Mouse (Mus musculus): ENCODE measurements at regions not wholly inside any gene's neighbourhood (a gene's known extent, or its start where the extent isn't known, plus 50 kb on each side); places are given as distances from the start of the nearest gene placed in this dataset.
A peak's percentile ranks its signal among the peaks of the same experiment; 100 is the strongest.

DNA sequence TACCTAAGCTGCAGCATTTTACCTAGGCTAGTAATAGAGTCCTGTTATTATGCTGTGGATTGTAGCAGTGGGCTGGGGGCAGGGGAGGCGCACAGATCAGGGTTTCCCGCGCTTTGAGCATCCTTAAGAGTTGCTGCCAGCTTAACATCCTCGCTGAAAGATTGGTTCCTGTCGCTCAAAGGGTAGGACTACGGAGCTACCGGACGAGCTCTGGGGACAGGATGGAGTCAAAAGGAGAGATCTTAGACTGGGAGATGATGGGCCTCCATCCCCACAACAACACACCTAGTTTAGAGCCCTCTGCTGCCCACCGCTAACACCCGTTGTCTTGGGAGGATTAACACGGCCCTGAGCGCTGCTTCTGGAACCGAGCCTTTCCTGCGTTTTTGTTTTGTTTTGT lies 157.9 kb upstream of the Cypt12 start:
- Histone ChIP-seq H3K4me2 (peak overlapping the region; percentile 95), H3K9me3 (no peaks in the 10 kb centered on the region), H3K9ac (peak overlapping the region; percentile 93), H3K27ac (peak overlapping the region; percentile 99), H3K4me1 (peaks cover 36% of the 10 kb centered on the region), H3K36me3 (replicated peaks) (peaks cover 2% of the 10 kb centered on the region), H3K4me3 (replicated peaks) (peak overlapping the region; percentile 61), H3K27me3 (no peaks in the 10 kb centered on the region)
- no peak for ATAC-seq (ENCODE audit: low FRiP score)
- 0% methylated on average over 14 of the region's 14 CpGs for WGBS

DNA sequence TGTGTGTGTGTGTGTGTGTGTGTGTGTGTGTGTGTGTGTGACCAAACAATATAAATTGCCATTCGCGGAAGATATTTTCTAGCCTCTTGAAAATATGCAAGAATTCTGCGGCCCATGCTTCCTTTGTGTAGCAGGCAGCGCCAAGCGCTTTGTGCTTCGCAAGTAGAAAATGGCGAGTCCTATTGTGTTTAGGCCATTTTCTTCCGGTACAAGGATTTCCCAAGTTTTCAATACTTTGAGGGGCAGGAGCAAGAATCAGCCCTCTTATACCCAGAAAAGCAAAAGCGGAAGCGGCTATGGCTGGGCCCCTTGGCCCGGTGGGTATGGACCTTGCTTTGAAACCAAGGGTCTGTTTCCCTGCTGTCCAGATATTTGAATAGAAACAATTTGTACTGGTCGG lies 157.4 kb upstream of the Cypt12 start:
- H3K4me1 ChIP-seq: peaks cover 36% of the 10 kb centered on the region
- WGBS: under 1% methylated on average over 12 of the region's 12 CpGs

DNA sequence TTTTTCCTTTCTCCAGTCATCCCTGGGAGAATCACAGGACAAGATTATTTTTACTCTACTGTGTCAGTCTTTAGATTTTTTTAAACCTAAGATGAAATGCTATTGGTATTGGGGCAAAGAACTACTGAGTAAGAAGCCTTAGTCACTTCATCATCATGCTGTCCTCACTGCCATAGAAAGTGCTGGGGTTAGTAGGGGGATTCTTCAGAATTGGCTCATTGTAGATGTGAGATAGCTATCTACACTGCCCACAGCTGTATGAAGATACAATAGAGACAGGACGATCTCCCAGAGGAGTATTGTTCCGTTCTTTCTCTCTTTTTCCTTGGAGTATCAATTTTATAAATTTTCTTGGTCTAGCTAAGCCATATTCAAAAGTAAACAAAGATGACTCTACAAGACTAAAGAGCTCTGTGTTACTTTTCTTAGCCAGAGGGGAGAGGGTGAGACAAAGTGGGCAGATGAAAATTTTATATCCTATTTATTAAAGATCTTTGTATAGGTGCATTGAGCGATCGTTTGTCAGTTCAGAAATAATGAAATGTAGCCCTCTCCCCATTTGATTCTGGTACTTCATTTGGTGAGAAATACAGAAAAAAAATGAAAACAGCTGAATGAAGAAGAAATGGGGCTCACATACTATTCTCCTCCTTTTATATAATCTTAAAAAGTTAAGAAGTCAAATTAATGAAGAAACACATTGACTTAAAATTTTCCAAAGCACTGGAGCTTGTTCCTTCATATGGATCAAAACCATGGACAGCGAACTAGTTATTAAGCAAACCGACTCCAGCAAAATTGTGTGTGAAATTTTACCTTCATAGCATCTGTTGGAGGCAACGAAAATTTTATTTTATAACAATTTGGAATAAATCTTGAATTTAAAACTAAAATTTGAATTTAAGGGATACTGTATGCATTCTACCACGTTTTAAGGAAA lies 156.6 kb upstream of the Cypt12 start:
- no peaks in the 10 kb centered on the region for H3K27me3 ChIP-seq
- ATAC-seq (ENCODE audit: low FRiP score): no peak

More for the DNA sequence above, 157.4 kb upstream of the Cypt12 start:
- H3K9ac ChIP-seq: peak overlapping the region; percentile 93
- peak overlapping the region; percentile 61 for H3K4me3 ChIP-seq (replicated peaks)
- peaks cover 6% of the 10 kb centered on the region for H3K36me3 ChIP-seq (replicated peaks)
- no peaks in the 10 kb centered on the region for H3K27me3 ChIP-seq
- no peak for ATAC-seq (ENCODE audit: low FRiP score)
- no peaks in the 10 kb centered on the region for H3K9me3 ChIP-seq
- H3K27ac ChIP-seq: peak overlapping the region; percentile 99
- peak overlapping the region; percentile 95 for H3K4me2 ChIP-seq

DNA sequence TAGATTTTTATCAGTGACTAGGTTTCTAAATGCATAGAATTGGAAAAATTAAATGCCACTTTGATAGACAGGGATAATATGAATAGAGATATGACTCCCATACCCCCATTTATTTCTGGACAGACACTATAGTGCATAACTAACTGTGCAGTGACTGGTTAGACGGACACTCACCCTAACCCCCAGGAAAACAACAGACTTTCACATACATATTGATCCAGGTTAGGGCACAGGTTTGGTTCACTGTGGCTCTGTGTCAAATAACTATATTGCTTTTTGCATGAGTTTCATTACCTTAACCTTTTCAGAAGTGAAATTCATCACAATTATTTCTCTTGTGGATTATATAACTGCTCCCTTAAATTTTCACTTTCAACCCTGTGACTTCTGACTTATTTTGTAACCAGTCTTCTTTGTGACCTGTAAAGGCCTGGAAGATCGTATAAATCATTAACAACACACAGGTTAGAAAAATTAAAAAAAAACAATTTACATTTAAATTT lies 155.6 kb upstream of the Cypt12 start:
- peak overlapping the region; percentile 86 for H3K4me2 ChIP-seq
- WGBS: 22% methylated on average over 2 of the region's 2 CpGs
- no peaks in the 10 kb centered on the region for H3K9me3 ChIP-seq
- peaks cover 9% of the 10 kb centered on the region for H3K36me3 ChIP-seq (replicated peaks)
- H3K27me3 ChIP-seq: no peaks in the 10 kb centered on the region
- H3K27ac ChIP-seq: peak overlapping the region; percentile 98
- H3K4me1 ChIP-seq: peaks cover 30% of the 10 kb centered on the region
- peak overlapping the region; percentile 68 for H3K4me3 ChIP-seq (replicated peaks)
- H3K9ac ChIP-seq: peak overlapping the region; percentile 95
- no peak for ATAC-seq (ENCODE audit: low FRiP score)

More for the DNA sequence above, 156.6 kb upstream of the Cypt12 start:
- Histone ChIP-seq H3K9ac (peak overlapping the region; percentile 93), H3K4me3 (replicated peaks) (peak overlapping the region; percentile 61), H3K4me2 (peak overlapping the region; percentile 95), H3K36me3 (replicated peaks) (peaks cover 9% of the 10 kb centered on the region), H3K4me1 (peaks cover 36% of the 10 kb centered on the region), H3K9me3 (no peaks in the 10 kb centered on the region), H3K27ac (peak overlapping the region; percentile 99)
- WGBS: 10% methylated on average over 8 of the region's 8 CpGs

DNA sequence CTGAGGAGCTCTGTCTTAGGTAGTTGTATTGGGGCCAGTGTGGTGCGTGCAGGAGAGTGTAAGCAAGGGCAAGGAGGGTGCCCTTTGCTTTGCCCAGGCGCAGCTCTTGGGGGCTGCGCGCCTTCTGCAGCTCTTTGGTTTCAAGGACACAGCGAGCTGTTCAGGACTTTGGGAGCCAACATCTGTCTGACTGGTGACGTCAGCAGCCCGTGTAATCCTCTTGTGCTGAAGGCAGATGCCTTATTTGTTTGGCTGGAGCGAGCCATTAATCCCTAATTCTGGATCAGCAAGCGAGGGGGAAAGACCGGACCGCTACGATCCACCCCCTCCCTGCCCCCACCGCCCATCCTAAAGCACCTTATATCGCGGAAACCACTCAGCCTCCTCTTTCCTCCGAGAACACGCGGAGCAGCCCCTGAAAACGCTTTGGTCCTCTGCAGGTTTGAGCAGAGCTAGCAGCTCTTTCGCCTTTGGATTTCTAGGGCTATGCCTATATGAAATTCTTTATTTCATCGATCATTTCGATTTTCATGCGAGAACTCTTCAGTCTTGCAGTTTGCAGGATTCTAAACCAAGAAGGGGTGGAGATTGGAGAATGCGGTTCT lies 154.5 kb upstream of the Cypt12 start:
- 1% methylated on average over 24 of the region's 24 CpGs for WGBS
- H3K27me3 ChIP-seq: no peaks in the 10 kb centered on the region

GRCm38 (mm10) chr3:17794251-17795061 lies 153.8 kb upstream of the Cypt12 start:
- ATAC-seq (ENCODE audit: low FRiP score): no peak
- Histone ChIP-seq H3K36me3 (replicated peaks) (peaks cover 9% of the 10 kb centered on the region), H3K9ac (peak overlapping the region; percentile 95), H3K4me3 (replicated peaks) (peak overlapping the region; percentile 68), H3K9me3 (no peaks in the 10 kb centered on the region), H3K27ac (peak overlapping the region; percentile 98), H3K27me3 (no peaks in the 10 kb centered on the region), H3K4me2 (peak overlapping the region; percentile 86), H3K4me1 (peaks cover 20% of the 10 kb centered on the region)
- under 1% methylated on average over 46 of the region's 46 CpGs for WGBS

More for the DNA sequence above, 154.5 kb upstream of the Cypt12 start:
- peak; percentile 63 for ATAC-seq (ENCODE audit: low FRiP score)
- Histone ChIP-seq H3K9me3 (no peaks in the 10 kb centered on the region), H3K4me2 (peak overlapping the region; percentile 86), H3K4me3 (replicated peaks) (peak overlapping the region; percentile 68), H3K36me3 (replicated peaks) (peaks cover 9% of the 10 kb centered on the region), H3K4me1 (peaks cover 22% of the 10 kb centered on the region), H3K9ac (peak overlapping the region; percentile 95), H3K27ac (peak overlapping the region; percentile 98)

DNA sequence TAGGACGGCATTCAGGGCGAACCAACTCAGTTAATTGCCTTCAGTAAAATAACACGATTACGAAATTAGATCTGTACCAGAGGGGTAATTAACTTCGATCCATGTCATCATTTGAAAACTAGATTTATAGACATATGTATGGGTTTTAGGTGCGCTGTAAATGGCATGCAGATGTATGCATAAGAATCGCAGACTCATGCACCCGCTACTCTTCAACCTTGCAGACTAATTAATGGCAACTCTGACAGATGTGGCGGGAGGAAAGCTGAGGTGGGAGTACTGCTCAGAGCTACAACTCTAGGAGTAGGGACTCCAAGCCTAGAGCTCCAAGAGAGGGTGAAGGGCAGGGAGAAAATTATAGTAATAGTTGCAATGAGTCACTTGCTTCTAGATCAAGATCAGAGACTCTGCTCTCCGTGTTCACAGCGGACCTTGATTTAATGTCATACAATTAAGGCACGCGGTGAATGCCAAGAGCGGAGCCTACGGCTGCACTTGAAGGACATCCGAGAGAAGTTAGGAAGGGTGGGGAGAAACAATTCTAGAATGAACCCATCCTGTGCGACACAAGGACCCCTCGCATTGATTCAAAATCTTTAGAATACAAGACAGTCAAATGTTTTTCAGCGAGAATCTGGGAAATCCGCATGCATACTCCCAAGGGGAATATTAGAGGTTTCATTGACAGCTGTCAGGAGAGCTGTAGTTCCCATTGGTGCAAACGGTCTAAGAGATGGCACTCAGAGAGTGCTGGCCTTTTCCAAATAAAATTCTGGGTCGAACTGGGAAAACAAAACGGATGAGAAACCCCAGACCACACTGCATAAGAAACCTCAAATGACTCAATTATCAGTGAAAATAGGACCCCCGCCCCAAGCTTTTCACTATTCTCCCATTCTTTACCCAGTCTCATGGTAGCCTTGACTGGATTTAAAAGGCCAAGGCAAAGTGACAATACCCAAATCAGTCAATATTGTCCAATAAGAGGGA lies 152.6 kb upstream of the Cypt12 start:
- 15% methylated on average over 24 of the region's 24 CpGs for WGBS
- no peak for ATAC-seq (ENCODE audit: low FRiP score)
- peaks cover 9% of the 10 kb centered on the region for H3K36me3 ChIP-seq (replicated peaks)
- H3K9ac ChIP-seq: peak overlapping the region; percentile 95
- H3K4me2 ChIP-seq: peak overlapping the region; percentile 86
- H3K27ac ChIP-seq: peak overlapping the region; percentile 98
- no peaks in the 10 kb centered on the region for H3K9me3 ChIP-seq
- H3K4me1 ChIP-seq: peaks cover 20% of the 10 kb centered on the region
- H3K4me3 ChIP-seq (replicated peaks): peak overlapping the region; percentile 68
- H3K27me3 ChIP-seq: no peaks in the 10 kb centered on the region

- 36% methylated on average over 3 of the region's 3 CpGs for WGBS
- Histone ChIP-seq H3K36me3 (replicated peaks) (peaks cover 9% of the 10 kb centered on the region), H3K27ac (peak overlapping the region; percentile 98), H3K27me3 (no peaks in the 10 kb centered on the region), H3K4me1 (peaks cover 20% of the 10 kb centered on the region), H3K4me2 (peak overlapping the region; percentile 86), H3K9ac (peak overlapping the region; percentile 95), H3K4me3 (replicated peaks) (peak overlapping the region; percentile 68), H3K9me3 (no peaks in the 10 kb centered on the region)
- no peak for ATAC-seq (ENCODE audit: low FRiP score)
Measured at GRCm38 (mm10) chr3:17796766-17797165, 151.4 kb upstream of the Cypt12 start.

- Histone ChIP-seq H3K9ac (no peak overlapping the region), H3K36me3 (replicated peaks) (peaks cover 9% of the 10 kb centered on the region), H3K27ac (peak overlapping the region; percentile 42; the same call in 1 of the 2 replicates), H3K4me1 (peaks cover 20% of the 10 kb centered on the region), H3K27me3 (no peaks in the 10 kb centered on the region), H3K9me3 (no peaks in the 10 kb centered on the region), H3K4me3 (replicated peaks) (no peak overlapping the region; the same call in 1 of the 2 replicates), H3K4me2 (peak overlapping the region; percentile 17; the same call in 1 of the 2 replicates)
- WGBS: 8% methylated on average over 12 of the region's 12 CpGs
- ATAC-seq (ENCODE audit: low FRiP score): no peak
Measured at GRCm38 (mm10) chr3:17798399-17798798, 149.8 kb upstream of the Cypt12 start.

DNA sequence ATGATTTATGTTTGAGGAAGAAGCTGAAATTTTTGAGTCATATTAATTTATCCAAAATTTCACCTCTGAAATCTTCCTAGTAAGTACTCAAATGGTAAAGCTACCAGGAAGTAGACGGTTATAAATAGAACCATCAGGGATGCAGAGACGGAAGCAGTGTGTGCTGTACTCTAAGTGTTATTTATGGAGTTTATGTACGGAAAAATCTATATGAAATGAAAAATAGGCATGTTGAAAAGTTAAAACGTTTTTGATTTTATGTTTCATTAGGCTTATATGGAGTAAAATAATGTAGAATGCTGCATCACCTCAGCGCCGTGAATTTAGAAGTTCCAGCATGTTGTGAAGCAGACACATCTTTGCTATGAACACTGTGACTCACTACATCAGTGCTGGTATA lies 149.1 kb upstream of the Cypt12 start:
- no peak overlapping the region for H3K4me2 ChIP-seq
- peaks cover 9% of the 10 kb centered on the region for H3K36me3 ChIP-seq (replicated peaks)
- no peak overlapping the region for H3K27ac ChIP-seq
- H3K4me3 ChIP-seq (replicated peaks): no peak overlapping the region
- no peak overlapping the region for H3K9ac ChIP-seq
- H3K9me3 ChIP-seq: no peaks in the 10 kb centered on the region
- WGBS: 68% methylated on average over 6 of the region's 6 CpGs
- no peak for ATAC-seq (ENCODE audit: low FRiP score)
- peaks cover 20% of the 10 kb centered on the region for H3K4me1 ChIP-seq
- no peaks in the 10 kb centered on the region for H3K27me3 ChIP-seq

- Histone ChIP-seq H3K36me3 (replicated peaks) (0 out of 2 replicates have a peak, but pooled peaks cover 3% of the 10 kb centered on the region), H3K4me1 (peaks cover 15% of the 10 kb centered on the region), H3K27me3 (no peaks in the 10 kb centered on the region), H3K4me2 (no peak overlapping the region), H3K27ac (no peak overlapping the region), H3K9ac (no peak overlapping the region), H3K4me3 (replicated peaks) (no peak overlapping the region), H3K9me3 (no peaks in the 10 kb centered on the region)
- WGBS: 81% methylated on average over 2 of the region's 2 CpGs
- no peak for ATAC-seq (ENCODE audit: low FRiP score)
Measured at GRCm38 (mm10) chr3:17800810-17801209, 147.4 kb upstream of the Cypt12 start.
